Mouse (Mus musculus) yolk sac, embryonic 10.5 days (tissue): Measurements from ENCODE around the gene Naa25.
A peak's percentile ranks its signal among the peaks of the same experiment; 100 is the strongest.

Experiments used
- DNase-seq: peaks from one replicate; pipeline ENCODE4 v3.0.0-alpha.2; 2017; ENCODE audit warnings: low spot score

Naa25 gene

GRCm38 (mm10) chr5:121452906-121453305 lies 55.2 kb downstream of the Naa25 start:
- DNase-seq: no peak

DNA sequence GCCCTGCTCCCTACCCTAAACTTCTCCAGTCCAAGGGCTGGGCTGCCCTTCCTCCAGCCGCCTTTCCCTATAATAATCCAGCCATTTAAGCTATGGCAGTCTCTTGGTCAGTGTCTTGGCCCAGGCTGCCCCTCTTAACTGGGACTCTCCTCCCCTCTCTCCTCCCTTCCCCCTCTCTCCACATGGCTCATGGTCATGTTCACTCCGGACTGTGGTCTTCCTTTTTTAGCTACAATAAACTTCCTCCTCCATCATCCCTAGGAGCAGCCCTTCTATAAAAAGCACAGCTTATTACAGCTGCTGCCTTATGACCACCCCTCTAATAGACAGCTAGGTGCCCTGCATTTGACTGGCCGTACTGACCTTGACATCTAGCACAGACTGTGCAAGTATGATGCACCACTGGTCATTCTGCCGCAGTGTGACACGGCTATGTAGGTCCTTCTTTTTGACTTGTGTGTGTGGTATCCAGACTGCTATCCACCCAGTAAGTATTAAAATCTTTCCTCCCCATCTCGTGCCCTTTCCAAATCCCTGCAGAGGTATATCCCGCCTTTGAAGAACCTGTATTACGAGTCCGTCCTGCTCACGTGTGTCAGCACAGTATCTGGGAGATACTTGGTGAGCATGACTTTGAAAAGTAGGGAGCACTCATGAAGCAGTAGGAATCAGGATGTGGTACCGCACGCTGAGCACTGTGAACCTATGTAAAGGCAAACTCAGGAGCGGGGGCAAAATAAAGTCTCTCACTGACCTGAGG lies 56.2 kb downstream of the Naa25 start:
- DNase-seq: no peak

- DNase-seq: no peak
These were observed 56.7 kb downstream of the Naa25 start for GRCm38 (mm10) chr5:121454503-121454782.

DNA sequence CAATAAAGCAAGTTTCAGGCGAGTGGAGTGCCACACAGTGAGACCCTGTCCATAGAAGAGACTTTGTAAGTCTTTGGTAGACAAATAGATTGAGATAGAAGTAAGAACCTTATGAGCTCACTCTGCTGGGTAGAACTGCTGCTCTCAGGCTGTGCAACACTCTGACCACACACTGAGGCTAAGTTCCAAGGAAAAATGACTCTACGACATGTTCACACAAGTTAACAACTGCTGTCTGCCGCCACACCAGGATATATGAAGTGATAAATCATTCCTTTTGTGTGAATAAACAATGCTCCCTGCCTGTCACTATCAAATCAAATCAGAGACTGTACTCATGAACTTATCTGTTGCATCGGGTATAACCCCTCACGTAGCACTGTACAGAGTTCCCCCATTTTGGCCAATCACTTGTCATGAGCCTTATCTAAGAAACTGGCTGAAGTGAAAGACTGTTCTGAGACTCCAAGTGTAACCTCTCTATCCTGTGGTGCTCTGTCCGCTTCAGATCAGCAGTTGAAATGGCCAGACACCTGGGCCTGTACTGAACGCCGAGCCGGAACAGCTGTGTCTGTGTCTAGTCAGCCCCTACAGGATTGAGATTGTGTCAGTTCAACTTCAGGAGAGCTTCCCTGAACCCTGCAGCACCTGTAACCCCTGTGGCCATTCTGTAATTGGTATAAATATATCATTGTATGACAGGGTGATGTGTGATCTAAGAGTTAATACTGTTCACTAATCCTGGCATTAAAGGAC lies 58.0 kb downstream of the Naa25 start:
- DNase-seq: no peak

DNA sequence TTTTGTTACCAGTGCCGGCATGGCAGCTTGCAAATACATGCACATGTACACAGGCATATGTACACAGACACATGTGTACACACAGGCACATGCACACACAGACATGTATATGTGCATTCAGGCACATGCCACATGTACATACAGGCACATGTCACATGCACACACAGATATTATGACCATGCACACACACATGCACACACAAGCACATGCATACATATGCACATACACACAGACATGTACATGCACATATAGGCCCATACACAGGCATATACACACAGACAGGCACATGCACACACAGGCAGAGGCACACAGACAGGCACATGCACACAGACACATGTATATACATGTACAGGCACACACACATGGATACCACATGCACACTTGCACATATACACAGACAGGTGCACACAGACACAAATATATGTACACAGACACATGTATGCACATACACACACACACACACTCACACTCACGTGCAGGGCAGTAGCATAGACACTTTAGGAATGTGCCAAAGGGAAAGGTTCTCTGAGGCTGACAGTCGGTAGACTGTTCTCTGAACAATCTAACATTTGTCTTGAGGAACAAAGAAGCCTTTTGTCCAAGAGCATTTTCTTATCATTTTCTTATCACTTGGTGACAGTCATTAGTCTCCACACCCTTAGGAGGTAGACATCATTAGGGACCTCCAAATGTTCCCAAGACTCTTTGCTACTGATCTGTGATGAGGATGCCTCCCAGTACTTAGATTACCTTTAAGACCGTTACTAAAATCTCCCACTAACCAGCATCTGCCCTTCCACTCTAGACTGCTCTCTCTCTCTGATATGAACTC lies 63.8 kb downstream of the Naa25 start:
- DNase-seq: no peak

- DNase-seq: no peak
These were observed 64.4 kb downstream of the Naa25 start for GRCm38 (mm10) chr5:121462171-121462502.

- no peak for DNase-seq
These were observed 65.2 kb downstream of the Naa25 start for GRCm38 (mm10) chr5:121462967-121463366.

GRCm38 (mm10) chr5:121463601-121464250 lies 66.0 kb downstream of the Naa25 start:
- DNase-seq: no peak

- no peak for DNase-seq
These were observed 71.8 kb downstream of the Naa25 start for GRCm38 (mm10) chr5:121469566-121469965.

- no peak for DNase-seq
These were observed 74.7 kb downstream of the Naa25 start for GRCm38 (mm10) chr5:121472411-121472810.

- no peak for DNase-seq
These were observed 76.9 kb downstream of the Naa25 start for GRCm38 (mm10) chr5:121474610-121475009.

DNA sequence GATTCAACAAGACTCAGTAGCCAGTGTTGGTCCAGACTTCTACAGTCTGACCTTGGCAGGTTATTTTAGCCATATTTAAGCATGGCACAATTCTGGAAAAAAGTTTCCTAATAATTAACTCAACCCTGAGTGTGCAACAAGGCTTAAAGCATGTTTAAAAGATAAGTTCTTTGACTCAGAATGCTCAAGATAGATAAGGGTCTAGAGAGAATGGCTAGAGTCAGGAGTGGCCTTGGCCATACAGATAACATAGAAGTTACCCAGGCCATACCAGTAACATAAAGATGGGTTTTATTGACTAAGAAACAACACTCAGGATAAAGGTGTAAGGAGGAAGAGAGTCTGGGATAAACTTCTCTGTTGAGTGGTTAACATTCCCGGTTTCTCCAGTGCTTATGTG lies 78.3 kb downstream of the Naa25 start:
- no peak for DNase-seq

GRCm38 (mm10) chr5:121477680-121478079 lies 79.9 kb downstream of the Naa25 start:
- DNase-seq: peak; percentile 26

DNA sequence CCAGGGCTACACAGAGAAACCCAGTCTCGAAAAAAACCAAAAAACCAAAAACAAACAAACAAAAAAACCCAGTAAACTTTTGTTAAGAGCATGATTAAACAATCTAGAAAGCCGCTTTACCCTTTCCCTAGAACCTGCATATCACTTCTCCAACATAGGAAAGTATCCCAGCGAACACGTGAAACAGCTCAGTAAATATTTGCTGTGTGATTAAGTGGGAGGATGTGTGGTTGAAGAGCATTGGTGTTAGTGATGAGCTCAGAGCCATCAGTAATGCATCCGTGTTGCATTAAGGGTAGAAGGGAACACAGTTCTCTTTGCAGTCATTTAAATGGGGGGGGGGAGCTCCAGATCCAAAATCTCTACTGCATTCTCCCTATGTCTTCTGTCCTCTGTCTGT lies 87.1 kb downstream of the Naa25 start:
- peak; percentile 16 for DNase-seq

DNA sequence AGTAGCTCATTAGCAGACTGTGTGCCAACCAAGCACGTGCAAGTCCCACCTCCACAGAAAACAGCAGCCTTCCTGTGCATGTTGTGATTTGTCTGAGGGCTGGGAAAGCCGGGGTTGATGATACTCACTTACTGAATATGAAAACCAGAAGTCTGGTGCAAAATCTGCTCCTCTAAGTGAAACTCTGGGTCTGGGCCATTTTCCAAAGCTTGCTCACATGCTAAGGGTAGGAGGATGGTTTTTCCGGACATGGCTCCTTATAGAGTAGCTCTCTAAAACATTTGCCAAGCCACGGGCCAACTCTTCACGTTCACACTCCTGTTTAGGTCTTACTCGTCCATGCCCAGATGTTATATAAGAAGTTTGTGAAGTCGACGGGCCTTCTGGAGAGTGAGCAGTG lies 95.6 kb downstream of the Naa25 start:
- DNase-seq: no peak
